Mouse (Mus musculus) kidney, embryonic 15.5 days (tissue): ENCODE measurements around the gene Ddx42. TPM values are rescaled to one million over a fixed set of nuclear protein-coding genes. Genes with fewer than 3 reads are reported as not detected.
A peak's percentile ranks its signal among the peaks of the same experiment; 100 is the strongest.

Source experiments
- ATAC-seq: fragments of 200-750 bp; cut with Nextera tagmentation; replicated peaks from 2 replicates; pipeline ENCODE4 v1.8.0; 2017; ENCODE audit warnings: moderate TSS enrichment; ENCODE audit not compliant: low FRiP score
- H3K27ac ChIP-seq: fragments of 300-500 bp; sonication (generic); 2 replicates; pipeline ENCODE4 v1.5.1; 2015; ENCODE audit warnings: mild to moderate bottlenecking, inconsistent platforms
- H3K27me3 ChIP-seq: fragments of 300-500 bp; sonication (generic); 2 replicates; pipeline ENCODE4 v1.6.1; 2015; ENCODE audit warnings: inconsistent platforms
- H3K36me3 ChIP-seq: fragments of 300-500 bp; sonication (generic); 2 replicates; pipeline ENCODE4 v1.6.1; 2015; ENCODE audit warnings: inconsistent platforms
- H3K4me1 ChIP-seq: fragments of 300-500 bp; sonication (generic); 2 replicates; pipeline ENCODE4 v1.6.1; 2015; ENCODE audit warnings: inconsistent platforms
- H3K4me2 ChIP-seq: fragments of 300-500 bp; sonication (generic); 2 replicates; pipeline ENCODE4 v1.6.1; 2015; ENCODE audit warnings: moderate library complexity, mild to moderate bottlenecking, inconsistent platforms
- H3K4me3 ChIP-seq: fragments of 300-500 bp; sonication (generic); replicated peaks from 2 replicates; pipeline ENCODE4 v1.5.1; 2015; ENCODE audit warnings: mild to moderate bottlenecking, inconsistent platforms
- H3K9ac ChIP-seq: fragments of 300-500 bp; sonication (generic); 2 replicates; pipeline ENCODE4 v1.6.1; 2015; ENCODE audit warnings: mild to moderate bottlenecking, inconsistent platforms
- H3K9me3 ChIP-seq: fragments of 300-500 bp; sonication (generic); replicated peaks from 2 replicates; pipeline ENCODE4 v1.6.1; 2016; ENCODE audit warnings: inconsistent platforms
- WGBS: fragments of 180-500 bp; shearing (Covaris S2); methylation state at CpG from one replicate; pipeline ENCODE4 v1.1.7; 2015; ENCODE audit warnings: mixed read lengths; 5-methylcytosine and 5-hydroxymethylcytosine counted together
- polyA plus RNA-seq: library from polyadenylated mRNA; unstranded; fragments of >200 nt; fragmentation: Nextera tagmentation; extraction: Ambion mirVana; gene quantifications from 2 replicates; pipeline ENCODE4 v1.2.1, GENCODE M21; 2015

Ddx42 gene
- polyA plus RNA-seq, 1 experiment from 2014 or later, result 77.8 TPM

GRCm38 (mm10) chr11:106260826-106261450, 44.2 kb downstream of the Ddx42 start:
- Histone ChIP-seq H3K4me2 (no peak overlapping the region), H3K4me1 (peaks cover 16% of the 10 kb centered on the region)
- WGBS, result 60% methylated on average over 14 of the region's 14 CpGs

GRCm38 (mm10) chr11:106263963-106264362, 47.2 kb downstream of the Ddx42 start:
- Histone ChIP-seq H3K27ac (no peak overlapping the region), H3K27me3 (no peaks in the 10 kb centered on the region), H3K36me3 (peaks cover 85% of the 10 kb centered on the region), H3K4me2 (no peak overlapping the region), H3K9me3 (no peaks in the 10 kb centered on the region), H3K9ac (no peak overlapping the region), H3K4me3 (no peak overlapping the region), H3K4me1 (peaks cover 25% of the 10 kb centered on the region)
- no peak for ATAC-seq
- WGBS, result 89% methylated on average over 9 of the region's 9 CpGs

More at GRCm38 (mm10) chr11:106260826-106261450, 44.2 kb downstream of the Ddx42 start:
- no peak overlapping the region for H3K27ac ChIP-seq
- no peak overlapping the region for H3K9ac ChIP-seq
- no peak overlapping the region for H3K4me3 ChIP-seq
- no peaks in the 10 kb centered on the region for H3K9me3 ChIP-seq
- ATAC-seq, result no peak
- H3K36me3 ChIP-seq, result peaks cover 82% of the 10 kb centered on the region
- H3K27me3 ChIP-seq, result no peaks in the 10 kb centered on the region

GRCm38 (mm10) chr11:106264988-106265387, 48.3 kb downstream of the Ddx42 start:
- Histone ChIP-seq H3K9ac (no peak overlapping the region), H3K36me3 (peaks cover 76% of the 10 kb centered on the region), H3K9me3 (no peaks in the 10 kb centered on the region), H3K27ac (no peak overlapping the region), H3K27me3 (no peaks in the 10 kb centered on the region), H3K4me2 (no peak overlapping the region), H3K4me1 (peaks cover 31% of the 10 kb centered on the region), H3K4me3 (no peak overlapping the region)
- no peak for ATAC-seq
- WGBS, result 89% methylated on average over 15 of the region's 15 CpGs

GRCm38 (mm10) chr11:106265570-106265969, 48.8 kb downstream of the Ddx42 start:
- peaks cover 36% of the 10 kb centered on the region for H3K4me1 ChIP-seq
- no peak overlapping the region for H3K4me2 ChIP-seq
- no peaks in the 10 kb centered on the region for H3K9me3 ChIP-seq
- no peak for ATAC-seq
- no peak overlapping the region for H3K9ac ChIP-seq
- 86% methylated on average over 4 of the region's 4 CpGs for WGBS
- no peak overlapping the region for H3K4me3 ChIP-seq
- no peak overlapping the region for H3K27ac ChIP-seq
- peaks cover 78% of the 10 kb centered on the region for H3K36me3 ChIP-seq
- H3K27me3 ChIP-seq, result no peaks in the 10 kb centered on the region

GRCm38 (mm10) chr11:106266431-106266830, 49.7 kb downstream of the Ddx42 start:
- no peaks in the 10 kb centered on the region for H3K9me3 ChIP-seq
- no peak overlapping the region for H3K4me2 ChIP-seq
- no peaks in the 10 kb centered on the region for H3K27me3 ChIP-seq
- H3K27ac ChIP-seq, result no peak overlapping the region
- no peak for ATAC-seq
- no peak overlapping the region for H3K4me3 ChIP-seq
- peaks cover 71% of the 10 kb centered on the region for H3K36me3 ChIP-seq
- 92% methylated on average over 10 of the region's 10 CpGs for WGBS
- H3K9ac ChIP-seq, result no peak overlapping the region
- H3K4me1 ChIP-seq, result peaks cover 39% of the 10 kb centered on the region

- Histone ChIP-seq H3K27ac (0 out of 2 replicates have a peak overlapping the region, but pooled peaks have one; percentile 83), H3K9ac (no peak overlapping the region), H3K36me3 (peaks cover 61% of the 10 kb centered on the region), H3K4me2 (no peak overlapping the region), H3K4me1 (peaks cover 43% of the 10 kb centered on the region), H3K27me3 (no peaks in the 10 kb centered on the region), H3K9me3 (no peaks in the 10 kb centered on the region), H3K4me3 (no peak overlapping the region)
- no peak for ATAC-seq
- WGBS, result 57% methylated on average over 15 of the region's 15 CpGs
Observed at GRCm38 (mm10) chr11:106267311-106267852, 50.7 kb downstream of the Ddx42 start.

- 57% methylated on average over 5 of the region's 5 CpGs for WGBS
Observed at GRCm38 (mm10) chr11:106267871-106268270, 51.1 kb downstream of the Ddx42 start.

GRCm38 (mm10) chr11:106268326-106269059, 51.8 kb downstream of the Ddx42 start:
- Histone ChIP-seq H3K9me3 (no peaks in the 10 kb centered on the region), H3K4me1 (peaks cover 47% of the 10 kb centered on the region), H3K27ac (peak overlapping the region; percentile 83), H3K36me3 (peaks cover 50% of the 10 kb centered on the region), H3K4me2 (peak overlapping the region; percentile 45), H3K9ac (peak overlapping the region; percentile 35), H3K27me3 (no peaks in the 10 kb centered on the region), H3K4me3 (peak overlapping the region; percentile 18; the same call in 1 of the 2 replicates)
- ATAC-seq, result no peak
- 28% methylated on average over 8 of the region's 8 CpGs for WGBS

More at GRCm38 (mm10) chr11:106267871-106268270, 51.1 kb downstream of the Ddx42 start:
- peaks cover 57% of the 10 kb centered on the region for H3K36me3 ChIP-seq
- H3K4me1 ChIP-seq, result peaks cover 43% of the 10 kb centered on the region
- peak overlapping the region; percentile 35; the same call in 1 of the 2 replicates for H3K9ac ChIP-seq
- H3K4me2 ChIP-seq, result peak overlapping the region; percentile 45
- no peaks in the 10 kb centered on the region for H3K27me3 ChIP-seq
- H3K4me3 ChIP-seq, result peak overlapping the region; percentile 10; the same call in 1 of the 2 replicates
- no peak for ATAC-seq
- no peaks in the 10 kb centered on the region for H3K9me3 ChIP-seq
- H3K27ac ChIP-seq, result peak overlapping the region; percentile 83

- WGBS, result 10% methylated on average over 3 of the region's 3 CpGs
- Histone ChIP-seq H3K36me3 (peaks cover 45% of the 10 kb centered on the region), H3K27ac (peak overlapping the region; percentile 83), H3K9ac (no peak overlapping the region), H3K9me3 (no peaks in the 10 kb centered on the region), H3K4me3 (peak overlapping the region; percentile 18), H3K4me1 (peaks cover 53% of the 10 kb centered on the region), H3K4me2 (peak overlapping the region; percentile 45), H3K27me3 (no peaks in the 10 kb centered on the region)
- ATAC-seq, result no peak
Observed at GRCm38 (mm10) chr11:106269060-106269431, 52.3 kb downstream of the Ddx42 start.

- Histone ChIP-seq H3K27ac (peak overlapping the region; percentile 98), H3K4me1 (peaks cover 75% of the 10 kb centered on the region), H3K4me3 (peak overlapping the region; percentile 97), H3K36me3 (peaks cover 23% of the 10 kb centered on the region), H3K4me2 (peak overlapping the region; percentile 81), H3K9ac (peak overlapping the region; percentile 99), H3K27me3 (no peaks in the 10 kb centered on the region), H3K9me3 (no peaks in the 10 kb centered on the region)
- 18% methylated on average over 5 of the region's 5 CpGs for WGBS
- ATAC-seq, result no peak
Observed at GRCm38 (mm10) chr11:106271131-106271793, 54.5 kb downstream of the Ddx42 start.

GRCm38 (mm10) chr11:106271794-106272643, 55.3 kb downstream of the Ddx42 start:
- WGBS, result under 1% methylated on average over 41 of the region's 41 CpGs
- H3K4me1 ChIP-seq, result peaks cover 81% of the 10 kb centered on the region
- H3K36me3 ChIP-seq, result peaks cover 15% of the 10 kb centered on the region

More at GRCm38 (mm10) chr11:106271794-106272643, 55.3 kb downstream of the Ddx42 start:
- H3K27me3 ChIP-seq, result no peaks in the 10 kb centered on the region
- H3K4me2 ChIP-seq, result peak overlapping the region; percentile 81
- H3K9ac ChIP-seq, result peak overlapping the region; percentile 99
- peak; percentile 50 for ATAC-seq
- peak overlapping the region; percentile 97 for H3K4me3 ChIP-seq
- H3K9me3 ChIP-seq, result no peaks in the 10 kb centered on the region
- peak overlapping the region; percentile 98 for H3K27ac ChIP-seq
